Mouse (Mus musculus): ENCODE measurements at regions not wholly inside any gene's neighbourhood (a gene's known extent, or its start where the extent isn't known, plus 50 kb on each side); places are given as distances from the start of the nearest gene placed in this dataset.

GRCm38 (mm10) chr5:55276265-55276837 is 1278.1 kb downstream of the Stim2 start:
- DNase-seq (ENCODE audit: low spot score) (no peak), ATAC-seq (ENCODE audit: low FRiP score) (no peak)
- no peaks in the 10 kb centered on the region for H3K9me3 ChIP-seq (ENCODE audit: low read length)
- no peaks in the 10 kb centered on the region for H3K27me3 ChIP-seq (ENCODE audit: insufficient read depth, low read length)
- 88% methylated on average over 1 of the region's 1 CpGs for WGBS
- no peaks in the 10 kb centered on the region for H3K4me1 ChIP-seq (ENCODE audit: insufficient read depth, low read length)
- no peak overlapping the region for H3K27ac ChIP-seq (ENCODE audit: low read depth, low read length)
- H3K4me3 ChIP-seq (ENCODE audit: low read depth, low read length): no peak overlapping the region
- H3K4me2 ChIP-seq (ENCODE audit: low read depth, low read length, poor library complexity, severe bottlenecking): no peak overlapping the region
- H3K9ac ChIP-seq (replicated peaks; ENCODE audit: low read length, poor library complexity, severe bottlenecking): no peak overlapping the region
- no peaks in the 10 kb centered on the region for H3K36me3 ChIP-seq (ENCODE audit: insufficient read depth, low read length)
- TF ChIP-seq CTCF (IDR thresholded peaks at IDR 0.05): no peak

- 54% methylated on average over 2 of the region's 2 CpGs for WGBS
- Histone ChIP-seq H3K27ac (ENCODE audit: low read depth, low read length) (no peak overlapping the region), H3K36me3 (ENCODE audit: insufficient read depth, low read length) (no peaks in the 10 kb centered on the region), H3K4me2 (ENCODE audit: low read depth, low read length, poor library complexity, severe bottlenecking) (no peak overlapping the region), H3K9ac (replicated peaks; ENCODE audit: low read length, poor library complexity, severe bottlenecking) (no peak overlapping the region), H3K9me3 (ENCODE audit: low read length) (no peaks in the 10 kb centered on the region), H3K4me3 (ENCODE audit: low read depth, low read length) (no peak overlapping the region), H3K4me1 (ENCODE audit: insufficient read depth, low read length) (no peaks in the 10 kb centered on the region), H3K27me3 (ENCODE audit: insufficient read depth, low read length) (no peaks in the 10 kb centered on the region)
- peak; percentile 64 for DNase-seq (ENCODE audit: low spot score)
- peak; percentile 69 for TF ChIP-seq CTCF (IDR thresholded peaks at IDR 0.05)
- no peak for ATAC-seq (ENCODE audit: low FRiP score)
Measured at GRCm38 (mm10) chr5:55293301-55293700, 1295.0 kb downstream of the Stim2 start.

- ATAC-seq (ENCODE audit: low FRiP score) (no peak), DNase-seq (ENCODE audit: low spot score) (peak; percentile 48)
- no peaks in the 10 kb centered on the region for H3K27me3 ChIP-seq (ENCODE audit: insufficient read depth, low read length)
- H3K9ac ChIP-seq (replicated peaks; ENCODE audit: low read length, poor library complexity, severe bottlenecking): no peak overlapping the region
- H3K4me3 ChIP-seq (ENCODE audit: low read depth, low read length): no peak overlapping the region
- no peak overlapping the region for H3K27ac ChIP-seq (ENCODE audit: low read depth, low read length)
- WGBS: 52% methylated on average over 2 of the region's 2 CpGs
- peak; percentile 52 for TF ChIP-seq CTCF (IDR thresholded peaks at IDR 0.05)
- H3K36me3 ChIP-seq (ENCODE audit: insufficient read depth, low read length): no peaks in the 10 kb centered on the region
- no peak overlapping the region for H3K4me2 ChIP-seq (ENCODE audit: low read depth, low read length, poor library complexity, severe bottlenecking)
- no peaks in the 10 kb centered on the region for H3K4me1 ChIP-seq (ENCODE audit: insufficient read depth, low read length)
- no peaks in the 10 kb centered on the region for H3K9me3 ChIP-seq (ENCODE audit: low read length)
Measured at GRCm38 (mm10) chr5:55293978-55294377, 1295.7 kb downstream of the Stim2 start.

GRCm38 (mm10) chr5:55294781-55295180 is 1296.5 kb downstream of the Stim2 start:
- H3K9ac ChIP-seq (replicated peaks; ENCODE audit: low read length, poor library complexity, severe bottlenecking): no peak overlapping the region
- H3K4me2 ChIP-seq (ENCODE audit: low read depth, low read length, poor library complexity, severe bottlenecking): no peak overlapping the region
- no peak overlapping the region for H3K4me3 ChIP-seq (ENCODE audit: low read depth, low read length)
- DNase-seq (ENCODE audit: low spot score): peak; percentile 4
- ATAC-seq (ENCODE audit: low FRiP score): no peak
- no peaks in the 10 kb centered on the region for H3K36me3 ChIP-seq (ENCODE audit: insufficient read depth, low read length)
- H3K27me3 ChIP-seq (ENCODE audit: insufficient read depth, low read length): no peaks in the 10 kb centered on the region
- no peak for TF ChIP-seq CTCF (IDR thresholded peaks at IDR 0.05)
- WGBS: 43% methylated on average over 4 of the region's 4 CpGs
- no peaks in the 10 kb centered on the region for H3K9me3 ChIP-seq (ENCODE audit: low read length)
- no peak overlapping the region for H3K27ac ChIP-seq (ENCODE audit: low read depth, low read length)
- H3K4me1 ChIP-seq (ENCODE audit: insufficient read depth, low read length): no peaks in the 10 kb centered on the region

- Histone ChIP-seq H3K9me3 (ENCODE audit: low read length) (no peaks in the 10 kb centered on the region), H3K36me3 (ENCODE audit: insufficient read depth, low read length) (no peaks in the 10 kb centered on the region), H3K27ac (ENCODE audit: low read depth, low read length) (no peak overlapping the region), H3K9ac (replicated peaks; ENCODE audit: low read length, poor library complexity, severe bottlenecking) (no peak overlapping the region), H3K4me1 (ENCODE audit: insufficient read depth, low read length) (no peaks in the 10 kb centered on the region), H3K27me3 (ENCODE audit: insufficient read depth, low read length) (no peaks in the 10 kb centered on the region), H3K4me3 (ENCODE audit: low read depth, low read length) (no peak overlapping the region), H3K4me2 (ENCODE audit: low read depth, low read length, poor library complexity, severe bottlenecking) (no peak overlapping the region)
- ATAC-seq (ENCODE audit: low FRiP score) (no peak), DNase-seq (ENCODE audit: low spot score) (no peak)
- 39% methylated on average over 5 of the region's 5 CpGs for WGBS
- no peak for TF ChIP-seq CTCF (IDR thresholded peaks at IDR 0.05)
Measured at GRCm38 (mm10) chr5:55301538-55301937, 1303.2 kb downstream of the Stim2 start.

- Histone ChIP-seq H3K4me2 (ENCODE audit: low read depth, low read length, poor library complexity, severe bottlenecking) (no peak overlapping the region), H3K9me3 (ENCODE audit: low read length) (no peaks in the 10 kb centered on the region), H3K27me3 (ENCODE audit: insufficient read depth, low read length) (no peaks in the 10 kb centered on the region), H3K4me3 (ENCODE audit: low read depth, low read length) (no peak overlapping the region), H3K9ac (replicated peaks; ENCODE audit: low read length, poor library complexity, severe bottlenecking) (no peak overlapping the region), H3K36me3 (ENCODE audit: insufficient read depth, low read length) (no peaks in the 10 kb centered on the region), H3K27ac (ENCODE audit: low read depth, low read length) (no peak overlapping the region), H3K4me1 (ENCODE audit: insufficient read depth, low read length) (no peaks in the 10 kb centered on the region)
- ATAC-seq (ENCODE audit: low FRiP score) (no peak), DNase-seq (ENCODE audit: low spot score) (no peak)
- 80% methylated on average over 1 of the region's 1 CpGs for WGBS
- TF ChIP-seq CTCF (IDR thresholded peaks at IDR 0.05): no peak
Measured at GRCm38 (mm10) chr5:55345968-55346367, 1347.7 kb downstream of the Stim2 start.
